Mouse (Mus musculus) lung, postnatal 14 days (tissue): ENCODE results near the gene 1700016H13Rik.

Experiments used
- DNase-seq: peaks from one replicate; pipeline ENCODE4 v3.0.0; 2021

1700016H13Rik gene

DNA sequence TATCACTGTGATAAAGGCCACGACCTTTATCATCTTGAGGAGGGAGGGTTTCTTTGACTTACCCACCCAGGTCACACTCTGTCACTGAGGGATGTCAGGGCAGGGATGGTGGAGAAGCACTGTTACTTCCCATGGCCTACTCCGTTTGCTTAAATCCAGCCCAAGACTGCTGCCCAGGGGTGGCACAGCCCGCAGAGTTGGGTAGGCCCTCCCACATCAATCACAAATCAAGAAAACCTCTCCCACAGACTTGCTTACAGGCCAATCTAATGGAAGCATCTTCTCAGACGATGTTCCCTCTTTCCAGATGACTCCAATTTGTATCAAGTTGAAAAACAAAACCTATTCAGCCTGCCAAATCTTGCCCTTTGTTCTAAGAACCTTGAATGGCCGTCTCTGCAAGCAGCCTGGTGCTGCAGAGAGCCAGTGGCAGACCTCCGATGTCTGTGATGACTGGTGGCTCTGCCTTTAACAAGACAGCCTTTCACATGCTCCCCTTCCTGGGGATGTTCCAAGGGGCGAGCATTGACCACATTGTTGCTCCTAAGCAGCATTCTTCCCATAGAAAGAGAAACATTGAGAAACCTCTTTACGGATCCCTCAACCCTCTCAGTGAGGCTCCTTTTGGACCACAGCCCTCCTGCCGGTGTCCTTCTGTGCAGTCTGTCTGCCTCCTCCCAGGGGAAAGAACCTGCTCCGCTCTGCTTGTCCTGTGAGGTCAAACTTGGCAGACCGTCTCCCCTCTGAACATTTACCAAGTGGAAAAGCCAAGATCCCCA, 52.5 kb downstream of the 1700016H13Rik start:
- no peak for DNase-seq

GRCm38 (mm10) chr5:103598881-103599280, 56.9 kb downstream of the 1700016H13Rik start:
- DNase-seq, result no peak

- no peak for DNase-seq
These were observed 57.5 kb downstream of the 1700016H13Rik start for GRCm38 (mm10) chr5:103598264-103598663.
